Mouse (Mus musculus): ENCODE measurements around the gene Zfp36l1.

- TF ChIP-seq POLR2A (IDR thresholded peaks at IDR 0.05; ENCODE audit: borderline replicate concordance, control insufficient read depth, low read depth, low read length) (peak; percentile 66; the same call in 1 of the 2 replicates), CTCF (IDR thresholded peaks at IDR 0.05; ENCODE audit: control insufficient read depth, insufficient read depth, low read length) (no peak)
Observed at GRCm38 (mm10) chr12:80115142-80115862, 2.5 kb upstream of the Zfp36l1 start.

All from bone marrow, adult 2 months (tissue).